Mouse (Mus musculus): Measurements from ENCODE around the gene Atg4c. TPM values are rescaled to one million over a fixed set of nuclear protein-coding genes. Genes with fewer than 3 reads are reported as not detected.

Gene Atg4c
- total and polyA plus RNA-seq, 3 experiments, result 1.8 to 6.7 (median 6.3) TPM

GRCm38 (mm10) chr4:99205773-99206172 is 12.0 kb downstream of the Atg4c start:
- Histone ChIP-seq H3K27me3 (ENCODE audit: control insufficient read depth, insufficient read depth, low read length) (no peaks in the 10 kb centered on the region), H3K36me3 (ENCODE audit: control insufficient read depth, insufficient read depth, low read length) (no peaks in the 10 kb centered on the region), H3K9ac (ENCODE audit: low read depth, low read length) (no peak overlapping the region), H3K4me3 (no peak overlapping the region), H3K79me2 (replicated peaks; ENCODE audit: control insufficient read depth, insufficient read depth, low read length) (no peaks in the 10 kb centered on the region), H3K4me1 (ENCODE audit: control insufficient read depth, insufficient read depth, low read length) (no peaks in the 10 kb centered on the region), H3K27ac (no peak overlapping the region)
- no peak for TF ChIP-seq EP300 (IDR thresholded peaks at IDR 0.05; ENCODE audit: insufficient read depth, low read depth, low read length)
- WGBS, result 93% methylated on average over 6 of the region's 6 CpGs
- intact Hi-C loops (cut with DNase I), result no loop called here
- DNase-seq, result no peak

DNA sequence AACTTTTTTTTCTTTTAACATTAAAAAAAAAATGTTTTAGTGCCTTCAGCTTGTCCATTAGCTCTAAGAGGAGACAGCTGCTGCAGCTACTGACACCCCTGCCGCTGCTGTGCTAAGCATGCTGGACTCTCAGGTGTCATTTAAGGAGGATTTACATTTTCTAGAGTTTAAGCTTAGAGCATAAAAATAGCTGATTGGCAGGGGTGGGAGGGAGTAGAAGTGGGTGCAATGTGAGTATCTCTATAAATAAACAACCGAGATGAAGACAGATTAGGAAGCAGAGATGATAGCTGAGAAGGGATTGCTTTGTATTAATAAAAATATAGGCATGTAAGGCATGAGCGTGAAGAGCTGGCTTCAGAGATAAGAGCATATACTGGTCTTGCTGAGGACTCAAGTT is 12.6 kb downstream of the Atg4c start:
- TF ChIP-seq EP300 (IDR thresholded peaks at IDR 0.05; ENCODE audit: insufficient read depth, low read depth, low read length), result no peak
- TF ChIP-seq POLR2A (IDR thresholded peaks at IDR 0.05; ENCODE audit: insufficient read depth, low read depth, low read length), result no peak
- no peak for TF ChIP-seq CTCF (IDR thresholded peaks at IDR 0.05)
- no peak overlapping the region for H3K9ac ChIP-seq (ENCODE audit: low read depth, low read length)
- no peak overlapping the region for H3K27ac ChIP-seq
- DNase-seq, result no peak
- no peaks in the 10 kb centered on the region for H3K4me1 ChIP-seq (ENCODE audit: control insufficient read depth, insufficient read depth, low read length)
- no peaks in the 10 kb centered on the region for H3K36me3 ChIP-seq (ENCODE audit: control insufficient read depth, insufficient read depth, low read length)
- H3K4me3 ChIP-seq, result no peak overlapping the region
- H3K27me3 ChIP-seq (ENCODE audit: control insufficient read depth, insufficient read depth, low read length), result no peaks in the 10 kb centered on the region
- intact Hi-C loops (cut with DNase I), result no loop called here
- H3K79me2 ChIP-seq (replicated peaks; ENCODE audit: control insufficient read depth, insufficient read depth, low read length), result no peaks in the 10 kb centered on the region
- WGBS, result 35% methylated on average over 3 of the region's 3 CpGs

GRCm38 (mm10) chr4:99210087-99210486 is 16.4 kb downstream of the Atg4c start:
- WGBS, result 87% methylated on average over 9 of the region's 9 CpGs
- H3K4me3 ChIP-seq, result no peak overlapping the region
- no peaks in the 10 kb centered on the region for H3K79me2 ChIP-seq (replicated peaks; ENCODE audit: control insufficient read depth, insufficient read depth, low read length)
- no peaks in the 10 kb centered on the region for H3K27me3 ChIP-seq (ENCODE audit: control insufficient read depth, insufficient read depth, low read length)
- intact Hi-C loops (cut with DNase I), result no loop called here
- H3K9ac ChIP-seq (ENCODE audit: low read depth, low read length), result no peak overlapping the region
- TF ChIP-seq CTCF (IDR thresholded peaks at IDR 0.05), result no peak
- no peak for TF ChIP-seq POLR2A (IDR thresholded peaks at IDR 0.05; ENCODE audit: insufficient read depth, low read depth, low read length)
- no peak overlapping the region for H3K27ac ChIP-seq
- no peak for DNase-seq
- no peaks in the 10 kb centered on the region for H3K4me1 ChIP-seq (ENCODE audit: control insufficient read depth, insufficient read depth, low read length)
- no peaks in the 10 kb centered on the region for H3K36me3 ChIP-seq (ENCODE audit: control insufficient read depth, insufficient read depth, low read length)

GRCm38 (mm10) chr4:99211606-99212005 is 17.9 kb downstream of the Atg4c start:
- intact Hi-C loops (cut with DNase I), result no loop called here
- no peak overlapping the region for H3K4me3 ChIP-seq
- no peaks in the 10 kb centered on the region for H3K36me3 ChIP-seq (ENCODE audit: control insufficient read depth, insufficient read depth, low read length)
- no peak overlapping the region for H3K27ac ChIP-seq
- WGBS, result 54% methylated on average over 8 of the region's 8 CpGs
- H3K27me3 ChIP-seq (ENCODE audit: control insufficient read depth, insufficient read depth, low read length), result no peaks in the 10 kb centered on the region
- no peak overlapping the region for H3K9ac ChIP-seq (ENCODE audit: low read depth, low read length)
- no peaks in the 10 kb centered on the region for H3K4me1 ChIP-seq (ENCODE audit: control insufficient read depth, insufficient read depth, low read length)
- TF ChIP-seq POLR2A (IDR thresholded peaks at IDR 0.05; ENCODE audit: insufficient read depth, low read depth, low read length) (no peak), EP300 (IDR thresholded peaks at IDR 0.05; ENCODE audit: insufficient read depth, low read depth, low read length) (no peak), CTCF (IDR thresholded peaks at IDR 0.05) (no peak)
- DNase-seq, result no peak
- H3K79me2 ChIP-seq (replicated peaks; ENCODE audit: control insufficient read depth, insufficient read depth, low read length), result no peaks in the 10 kb centered on the region

- no peaks in the 10 kb centered on the region for H3K27me3 ChIP-seq (ENCODE audit: control insufficient read depth, insufficient read depth, low read length)
- no peak overlapping the region for H3K9ac ChIP-seq (ENCODE audit: low read depth, low read length)
- H3K4me3 ChIP-seq, result no peak overlapping the region
- H3K4me1 ChIP-seq (ENCODE audit: control insufficient read depth, insufficient read depth, low read length), result no peaks in the 10 kb centered on the region
- TF ChIP-seq EP300 (IDR thresholded peaks at IDR 0.05; ENCODE audit: insufficient read depth, low read depth, low read length) (no peak), POLR2A (IDR thresholded peaks at IDR 0.05; ENCODE audit: insufficient read depth, low read depth, low read length) (no peak), CTCF (IDR thresholded peaks at IDR 0.05) (no peak)
- WGBS, result 72% methylated on average over 4 of the region's 4 CpGs
- H3K79me2 ChIP-seq (replicated peaks; ENCODE audit: control insufficient read depth, insufficient read depth, low read length), result no peaks in the 10 kb centered on the region
- no peak for DNase-seq
- no peak overlapping the region for H3K27ac ChIP-seq
- no peaks in the 10 kb centered on the region for H3K36me3 ChIP-seq (ENCODE audit: control insufficient read depth, insufficient read depth, low read length)
- intact Hi-C loops (cut with DNase I), result no loop called here
Measured at GRCm38 (mm10) chr4:99213123-99213522, 19.4 kb downstream of the Atg4c start.

- TF ChIP-seq EP300 (IDR thresholded peaks at IDR 0.05; ENCODE audit: insufficient read depth, low read depth, low read length) (no peak), CTCF (IDR thresholded peaks at IDR 0.05) (no peak), POLR2A (IDR thresholded peaks at IDR 0.05; ENCODE audit: insufficient read depth, low read depth, low read length) (no peak)
- H3K9ac ChIP-seq (ENCODE audit: low read depth, low read length), result no peak overlapping the region
- no peaks in the 10 kb centered on the region for H3K4me1 ChIP-seq (ENCODE audit: control insufficient read depth, insufficient read depth, low read length)
- H3K27me3 ChIP-seq (ENCODE audit: control insufficient read depth, insufficient read depth, low read length), result no peaks in the 10 kb centered on the region
- no peak overlapping the region for H3K4me3 ChIP-seq
- WGBS, result 92% methylated on average over 8 of the region's 8 CpGs
- intact Hi-C loops (cut with DNase I), result no loop called here
- H3K79me2 ChIP-seq (replicated peaks; ENCODE audit: control insufficient read depth, insufficient read depth, low read length), result no peaks in the 10 kb centered on the region
- H3K27ac ChIP-seq, result no peak overlapping the region
- no peak for DNase-seq
- no peaks in the 10 kb centered on the region for H3K36me3 ChIP-seq (ENCODE audit: control insufficient read depth, insufficient read depth, low read length)
Measured at GRCm38 (mm10) chr4:99222221-99222620, 28.5 kb downstream of the Atg4c start.
